Mouse (Mus musculus): Measurements from ENCODE around the gene Ube4a.

Gene Ube4a

GRCm38 (mm10) chr9:44900402-44900801, 65.0 kb downstream of the Ube4a start:
- no peak for DNase-seq (ENCODE audit: low spot score in 2 of 2)

GRCm38 (mm10) chr9:44899716-44900115, 65.7 kb downstream of the Ube4a start:
- no peak for DNase-seq (ENCODE audit: low spot score in 2 of 2)

DNA sequence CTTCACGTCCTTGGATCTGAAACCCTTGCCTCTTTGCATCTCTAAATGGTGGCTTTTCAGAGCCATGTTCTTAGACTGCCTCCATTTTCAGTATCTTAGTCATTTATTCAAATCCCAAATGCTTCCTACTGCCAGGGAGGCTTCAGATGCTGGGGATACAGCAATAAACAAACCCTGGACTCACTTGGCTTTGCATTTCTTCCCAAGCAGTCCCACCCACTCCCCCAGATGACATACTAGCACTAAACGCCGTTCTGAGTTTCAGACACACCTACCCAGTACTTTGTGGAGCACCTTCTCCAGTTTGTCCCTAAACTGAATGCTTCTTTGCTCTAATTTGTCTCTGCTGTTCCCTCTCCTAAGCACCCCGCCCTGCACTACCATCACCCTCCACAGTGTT, 68.4 kb downstream of the Ube4a start:
- no peak for DNase-seq (ENCODE audit: low spot score in 2 of 2)

GRCm38 (mm10) chr9:44892664-44893063, 72.7 kb downstream of the Ube4a start:
- no peak for DNase-seq (ENCODE audit: low spot score in 2 of 2)

DNA sequence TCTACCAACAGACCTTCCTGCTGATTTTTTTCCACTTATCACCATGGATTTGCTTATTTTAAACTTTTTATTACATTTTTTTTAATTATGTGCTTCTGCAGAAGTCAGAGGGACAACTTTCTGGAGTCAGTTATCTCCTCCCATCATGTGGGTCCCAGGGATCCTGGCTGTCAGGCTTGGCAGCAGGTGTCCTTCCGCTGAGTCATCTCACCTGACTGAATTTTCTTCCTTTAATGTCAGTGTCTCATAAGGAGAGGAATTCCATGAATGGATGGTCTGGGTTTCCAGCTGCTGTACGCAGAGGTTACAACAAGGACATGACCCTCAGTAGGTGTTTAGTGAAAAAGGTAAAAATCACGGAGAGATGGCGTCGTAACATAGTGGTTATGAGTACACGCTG, 74.2 kb downstream of the Ube4a start:
- no peak for DNase-seq (ENCODE audit: low spot score in 2 of 2)

DNA sequence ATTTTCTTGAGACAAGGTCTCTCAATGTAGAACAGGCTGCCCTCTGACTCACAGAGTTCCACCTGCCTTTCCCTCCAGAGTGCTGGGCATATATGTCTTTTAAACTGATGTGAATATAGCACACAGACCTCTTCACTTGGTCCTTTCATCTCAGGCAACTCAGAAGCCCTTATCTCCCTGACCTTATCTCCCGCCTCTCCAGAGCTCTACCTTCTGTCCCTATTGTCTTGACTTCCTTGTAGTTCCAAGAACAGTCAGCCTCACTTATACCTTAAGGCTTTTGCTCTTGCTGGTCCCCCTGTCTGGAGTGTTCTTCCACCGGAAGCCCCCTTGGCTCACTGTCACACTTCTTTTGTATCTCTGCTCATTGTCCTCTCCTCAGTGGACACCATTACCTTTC, 75.3 kb downstream of the Ube4a start:
- DNase-seq (ENCODE audit: low spot score in 2 of 2) = no peak

DNA sequence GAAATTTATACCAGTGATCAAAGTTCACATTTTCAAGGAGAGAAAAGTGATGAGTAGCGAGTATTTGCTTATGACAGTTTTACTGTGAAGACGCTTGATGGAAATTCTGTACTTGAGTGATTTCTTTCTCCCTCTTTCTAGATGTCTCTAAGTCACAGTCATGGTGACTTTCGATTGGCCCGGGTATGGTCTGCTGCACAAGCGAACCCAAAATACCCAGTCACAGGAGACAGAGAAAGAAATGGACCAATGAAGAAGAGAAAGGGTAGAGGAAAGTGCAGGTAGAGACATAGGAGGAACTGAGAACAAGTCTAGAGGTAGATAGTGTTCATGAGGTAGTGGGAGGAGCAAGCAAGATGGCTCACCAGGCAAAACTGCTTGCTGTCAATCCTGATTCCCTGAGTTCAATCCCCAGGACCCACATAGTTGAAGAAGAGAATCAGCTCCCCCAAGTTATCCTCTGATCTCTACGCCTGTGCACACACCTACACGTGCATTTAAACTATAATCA, 77.2 kb downstream of the Ube4a start:
- no peak for DNase-seq (ENCODE audit: low spot score in 2 of 2)

DNA sequence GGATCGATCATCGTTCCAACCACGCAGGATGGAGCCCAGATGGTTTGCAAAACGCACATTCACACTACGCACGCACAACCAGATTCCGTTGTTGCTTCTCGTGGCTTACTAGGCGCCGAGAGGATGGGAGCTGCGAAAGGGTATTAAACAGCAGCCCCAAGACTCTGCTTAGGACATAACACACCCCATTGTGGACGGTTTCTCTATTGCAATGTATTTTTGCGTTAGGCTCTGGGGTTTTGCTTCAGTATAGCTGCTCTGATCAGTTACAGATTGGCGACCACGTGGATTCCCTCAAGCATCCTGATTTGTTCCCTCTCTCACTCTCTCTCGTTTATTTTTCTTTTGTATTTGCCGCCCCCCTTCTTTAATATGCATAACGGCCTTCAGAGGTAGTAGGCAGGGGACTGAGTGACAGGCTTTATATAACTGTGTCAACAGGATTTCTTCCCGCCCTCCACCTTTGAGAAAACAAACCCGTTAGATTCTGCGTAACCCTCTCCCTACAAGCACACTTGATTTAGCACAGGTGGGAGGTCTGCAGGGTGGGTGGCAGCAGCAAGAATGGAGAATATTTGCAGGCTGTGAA, 82.3 kb downstream of the Ube4a start:
- peak; percentile 36 to 61 for DNase-seq (ENCODE audit: low spot score in 2 of 2)

- DNase-seq (ENCODE audit: low spot score in 2 of 2) = no peak
Observed at GRCm38 (mm10) chr9:44882436-44882980, 82.9 kb downstream of the Ube4a start.

- peak; percentile 66 to 69 for DNase-seq (ENCODE audit: low spot score in 2 of 2)
Observed at GRCm38 (mm10) chr9:44881941-44882435, 83.4 kb downstream of the Ube4a start.

- peak; percentile 94 to 97 for DNase-seq (ENCODE audit: low spot score in 2 of 2)
Observed at GRCm38 (mm10) chr9:44881221-44881871, 84.1 kb downstream of the Ube4a start, which contains the start of gene Kmt2a. Gene Kmt2a, minus strand, starts transcription at chr9:44881296.

GRCm38 (mm10) chr9:44880309-44881081, 84.9 kb downstream of the Ube4a start:
- no peak for DNase-seq (ENCODE audit: low spot score in 2 of 2)

DNA sequence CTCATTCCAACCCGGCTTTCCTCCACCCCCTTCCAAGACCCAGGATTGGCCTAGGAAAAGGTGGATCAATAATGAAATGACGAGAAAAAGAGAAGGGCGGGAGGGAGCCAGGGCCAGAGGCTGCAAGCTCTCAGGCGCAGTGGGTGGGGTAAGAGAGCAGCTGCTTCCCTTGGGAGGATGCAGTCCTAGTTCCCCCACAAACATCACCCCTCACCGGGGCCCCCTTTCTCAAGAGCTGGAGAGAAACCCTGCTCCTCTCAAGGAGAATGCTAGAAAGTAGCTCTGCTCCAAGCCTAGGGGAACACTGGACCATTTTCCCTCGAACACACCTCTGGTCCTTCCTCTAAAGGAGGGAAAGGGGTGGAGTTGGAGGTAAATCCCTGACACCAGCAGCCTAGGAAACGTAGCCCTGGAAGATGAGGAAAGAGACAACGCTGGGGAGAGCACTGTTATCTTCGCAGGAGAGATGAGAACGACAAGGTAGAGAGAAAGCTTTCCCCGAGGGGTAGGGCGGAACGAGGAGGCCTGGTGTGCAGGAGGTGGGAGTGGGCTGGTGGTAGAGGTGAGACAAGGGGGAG, 85.6 kb downstream of the Ube4a start:
- no peak for DNase-seq (ENCODE audit: low spot score in 2 of 2)

DNA sequence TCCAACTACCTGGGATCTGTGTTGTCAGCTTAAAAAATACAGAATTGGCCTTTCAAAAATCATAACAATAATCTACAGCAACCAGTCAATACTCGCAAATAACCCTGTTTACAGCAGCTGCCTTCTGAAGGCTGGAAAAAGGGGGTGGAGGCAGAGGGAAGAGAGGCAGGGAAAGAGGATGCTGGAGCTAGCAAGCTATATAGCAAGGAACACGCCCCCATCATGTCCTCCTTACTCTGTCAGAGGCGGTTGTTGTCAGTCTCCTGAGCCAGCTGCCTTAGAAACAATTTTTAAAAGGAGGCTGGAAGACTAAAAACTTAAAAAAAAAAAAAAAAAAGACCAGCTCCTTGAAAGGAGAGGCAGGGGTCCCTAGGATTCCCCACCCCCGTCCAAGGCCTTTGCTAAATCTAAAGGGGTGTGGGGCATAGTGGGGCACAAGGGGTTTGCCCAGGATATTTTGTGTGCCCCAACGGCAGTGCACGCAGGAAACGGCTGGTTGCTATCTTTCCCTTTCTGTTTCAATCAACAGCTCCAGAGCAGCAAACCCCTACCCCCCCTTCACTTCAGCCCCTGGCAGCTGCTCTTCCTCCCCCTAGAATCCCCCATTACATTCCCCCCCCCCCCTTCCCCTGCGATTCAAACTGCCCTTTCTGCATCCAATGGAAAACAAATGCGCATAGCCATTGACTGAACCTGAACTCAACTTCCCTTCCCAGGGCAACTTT, 86.5 kb downstream of the Ube4a start:
- no peak for DNase-seq (ENCODE audit: low spot score in 2 of 2)

DNA sequence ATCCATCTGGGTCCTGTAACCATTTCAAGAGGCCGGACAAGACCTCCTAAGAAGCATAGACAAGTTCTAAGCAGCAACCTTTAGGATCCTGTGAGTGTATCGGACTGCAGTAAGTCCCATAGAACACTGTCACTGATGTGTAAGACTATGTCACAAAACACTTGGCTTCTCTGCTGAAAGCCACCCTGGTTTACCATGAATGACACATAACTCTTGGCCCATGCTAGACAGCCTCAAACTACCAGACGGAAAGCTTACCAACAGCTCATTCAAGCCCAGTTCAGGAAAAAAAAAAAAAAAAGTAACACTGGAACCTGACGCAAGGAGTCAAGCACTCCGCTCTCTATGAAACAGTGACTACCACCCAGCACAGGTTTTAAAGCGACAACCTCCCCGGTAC, 87.7 kb downstream of the Ube4a start:
- DNase-seq (ENCODE audit: low spot score in 2 of 2) = no peak

DNA sequence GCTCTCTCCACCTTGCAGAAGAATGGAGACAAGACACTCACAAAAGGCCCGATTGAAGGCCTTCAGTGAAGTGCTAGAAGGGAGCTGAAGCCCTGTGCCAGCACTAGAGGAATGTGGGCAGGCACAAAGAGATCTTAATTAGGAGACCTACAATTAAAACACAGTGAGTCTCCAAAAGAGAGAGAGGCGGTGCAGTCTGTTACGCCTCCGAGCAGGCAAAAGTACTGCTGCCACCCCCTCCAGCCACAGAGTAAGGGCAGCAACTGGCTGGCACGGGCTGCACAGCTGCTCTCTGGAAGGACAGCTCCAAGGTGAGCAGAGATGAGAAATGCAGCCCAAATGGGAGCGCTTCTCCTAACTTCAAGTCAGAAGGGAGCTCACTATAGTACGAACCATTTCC, 89.9 kb downstream of the Ube4a start:
- peak; percentile 24 to 61 for DNase-seq (ENCODE audit: low spot score in 2 of 2)

DNA sequence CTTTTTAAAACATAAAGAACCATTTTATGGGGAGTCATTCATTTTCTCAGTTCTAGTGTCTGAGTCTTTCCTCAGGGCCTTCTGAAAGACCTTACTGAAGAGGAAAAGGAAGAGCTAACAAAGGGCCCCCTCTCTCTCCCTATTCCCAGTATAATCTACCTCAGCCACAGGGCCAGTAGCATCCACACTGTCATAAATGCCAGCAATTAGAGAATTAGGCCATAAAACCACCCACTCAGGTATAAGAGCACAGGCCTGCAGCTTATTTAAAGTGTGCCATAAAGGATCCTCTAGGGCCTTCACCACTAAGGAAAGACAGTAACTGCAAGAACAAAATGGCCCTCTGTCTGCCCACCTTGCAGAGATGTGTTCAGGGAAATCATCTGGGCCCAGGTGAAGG, 91.2 kb downstream of the Ube4a start:
- no peak for DNase-seq (ENCODE audit: low spot score in 2 of 2)

GRCm38 (mm10) chr9:44873665-44874064, 91.7 kb downstream of the Ube4a start:
- no peak for DNase-seq (ENCODE audit: low spot score in 2 of 2)

All from right cerebral cortex, postnatal 36 days (tissue).